Mouse (Mus musculus) ovary, postnatal 14 days (tissue): Measurements from ENCODE around the gene Defa25.
"Not testable (repeated sequence)": the region's sequence is repeated elsewhere in the genome, so short reads cannot be mapped to it uniquely, and the experiment has no call there.

Source experiments
- DNase-seq: peaks from one replicate; pipeline ENCODE4 v3.0.0; 2022; ENCODE audit warnings: low spot score

The Defa25 gene

GRCm38 (mm10) chr8:21084142-21084541 is at the start of gene Defa25:
TSS of gene Defa25 (plus strand) at chr8:21084442.
- DNase-seq: not testable (repeated sequence)

GRCm38 (mm10) chr8:21054747-21055146 is 29.5 kb upstream of the Defa25 start, which contains the start of gene Defa23:
TSS of gene Defa23 (plus strand) at chr8:21055047.
- not testable (repeated sequence) for DNase-seq

GRCm38 (mm10) chr8:21064738-21065137 is 19.5 kb upstream of the Defa25 start, which contains the start of gene Defa35:
TSS of gene Defa35 (plus strand) at chr8:21065038.
- DNase-seq: not testable (repeated sequence)

- DNase-seq: no peak
Measured at GRCm38 (mm10) chr8:21093106-21093505, 8.9 kb downstream of the Defa25 start.

GRCm38 (mm10) chr8:21095950-21096349 is 11.7 kb downstream of the Defa25 start, which contains the start of gene Gm14851:
TSS of gene Gm14851 (minus strand) at chr8:21096050.
- not testable (repeated sequence) for DNase-seq

GRCm38 (mm10) chr8:21134342-21134741 is 50.1 kb downstream of the Defa25 start, which contains the start of gene Defa30:
TSS of gene Defa30 (plus strand) at chr8:21134642.
- not testable (repeated sequence) for DNase-seq
